Mouse (Mus musculus): ENCODE measurements at regions not wholly inside any gene's neighbourhood (a gene's known extent, or its start where the extent isn't known, plus 50 kb on each side); places are given as distances from the start of the nearest gene placed in this dataset.
A peak's percentile ranks its signal among the peaks of the same experiment; 100 is the strongest.

DNA sequence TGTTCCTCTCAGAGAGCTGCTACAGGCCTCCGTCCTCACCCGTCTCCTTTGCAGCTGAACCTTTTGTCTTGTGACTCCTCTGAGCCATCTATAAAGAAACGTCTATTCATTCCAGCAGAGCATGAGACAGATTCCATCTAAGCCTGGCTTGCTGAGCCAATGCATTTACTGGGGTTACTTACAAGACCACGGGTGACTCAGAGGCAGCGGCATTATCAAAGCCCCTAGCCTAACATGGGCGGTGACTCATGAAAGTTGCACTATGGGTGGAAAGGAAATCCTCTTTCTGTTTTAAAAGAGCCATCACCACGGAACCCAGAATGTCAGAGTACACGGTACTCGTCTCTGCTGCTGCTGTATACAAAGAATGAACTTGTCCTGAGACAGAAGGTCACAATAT, 62.8 kb upstream of the Rbms3 start:
- DNase-seq (ENCODE audit: low read depth): peak; percentile 10

DNA sequence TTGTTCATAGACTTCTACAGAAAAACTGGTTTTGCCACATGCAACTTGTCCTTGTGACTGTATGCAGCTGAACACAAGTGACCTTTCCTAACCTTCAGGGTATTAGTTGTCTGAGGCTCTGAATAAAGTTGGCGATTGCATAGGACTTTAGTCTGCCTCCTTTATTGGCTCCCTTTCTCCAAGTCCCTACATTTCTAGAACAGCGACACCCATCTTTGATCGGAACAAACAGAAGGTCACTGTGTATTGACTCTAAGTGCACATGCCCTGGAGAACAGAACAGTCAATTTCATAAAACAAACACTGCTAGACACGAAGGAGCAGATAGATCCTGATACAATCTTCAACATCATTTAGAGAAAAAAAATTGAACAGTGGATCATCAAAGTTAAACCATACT, 60.2 kb upstream of the Rbms3 start:
- DNase-seq (ENCODE audit: low read depth): no peak
